Mouse (Mus musculus): Measurements from ENCODE around the gene Trem3.

Gene Trem3

GRCm38 (mm10) chr17:48264662-48265061 is 17.1 kb downstream of the Trem3 start:
- H3K27me3 ChIP-seq (ENCODE audit: insufficient read depth, low read length) = no peaks in the 10 kb centered on the region
- H3K4me1 ChIP-seq (replicated peaks; ENCODE audit: low read depth, low read length) = no peaks in the 10 kb centered on the region
- TF ChIP-seq POU5F1 (IDR thresholded peaks at IDR 0.05; ENCODE audit: borderline replicate concordance, low read length) (no peak), CTCF (conservative IDR thresholded peaks at IDR 0.05; ENCODE audit: low read length) (no peak), NANOG (IDR thresholded peaks at IDR 0.05; ENCODE audit: borderline replicate concordance, low read length) (no peak)
- H3K4me3 ChIP-seq (replicated peaks; ENCODE audit: low read length) = no peak overlapping the region
- H3K9me3 ChIP-seq (ENCODE audit: low read length) = peaks cover 4% of the 10 kb centered on the region
- no peaks in the 10 kb centered on the region for H3K36me3 ChIP-seq (ENCODE audit: insufficient read depth, low read length)

DNA sequence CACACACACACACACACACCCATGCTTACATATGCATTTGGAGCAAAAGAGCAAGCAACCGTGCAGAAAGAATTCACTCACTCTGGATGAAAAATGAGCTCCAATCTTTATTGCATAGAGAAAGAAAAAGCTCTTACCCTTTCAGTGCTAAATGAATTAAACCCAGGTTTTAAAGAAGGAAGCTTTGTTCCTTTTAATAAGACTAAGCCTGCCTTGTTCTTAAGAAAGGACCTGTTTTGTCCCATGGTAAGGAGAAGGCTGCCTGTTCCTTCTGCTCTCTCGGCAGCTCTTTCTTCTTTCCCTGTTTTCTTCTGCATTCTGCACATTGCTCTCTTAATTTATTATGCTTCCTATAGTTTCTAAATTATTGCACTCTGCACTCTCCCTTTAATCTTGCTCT is 18.6 kb downstream of the Trem3 start:
- Histone ChIP-seq H3K9me3 (ENCODE audit: low read length) (no peaks in the 10 kb centered on the region), H3K27me3 (ENCODE audit: insufficient read depth, low read length) (no peaks in the 10 kb centered on the region), H3K4me3 (replicated peaks; ENCODE audit: low read length) (no peak overlapping the region), H3K4me1 (replicated peaks; ENCODE audit: low read depth, low read length) (no peaks in the 10 kb centered on the region), H3K36me3 (ENCODE audit: insufficient read depth, low read length) (no peaks in the 10 kb centered on the region)
- no peak for TF ChIP-seq CTCF (conservative IDR thresholded peaks at IDR 0.05; ENCODE audit: low read length)

GRCm38 (mm10) chr17:48266610-48267304 is 19.2 kb downstream of the Trem3 start:
- H3K4me3 ChIP-seq (replicated peaks; ENCODE audit: low read length) = no peak overlapping the region
- H3K27me3 ChIP-seq (ENCODE audit: insufficient read depth, low read length) = no peaks in the 10 kb centered on the region
- H3K36me3 ChIP-seq (ENCODE audit: insufficient read depth, low read length) = no peaks in the 10 kb centered on the region
- no peaks in the 10 kb centered on the region for H3K9me3 ChIP-seq (ENCODE audit: low read length)
- TF ChIP-seq POU5F1 (IDR thresholded peaks at IDR 0.05; ENCODE audit: borderline replicate concordance, low read length) (no peak), NANOG (IDR thresholded peaks at IDR 0.05; ENCODE audit: borderline replicate concordance, low read length) (no peak), CTCF (conservative IDR thresholded peaks at IDR 0.05; ENCODE audit: low read length) (no peak)
- no peaks in the 10 kb centered on the region for H3K4me1 ChIP-seq (replicated peaks; ENCODE audit: low read depth, low read length)

GRCm38 (mm10) chr17:48267591-48267990 is 20.0 kb downstream of the Trem3 start:
- Histone ChIP-seq H3K27me3 (ENCODE audit: insufficient read depth, low read length) (no peaks in the 10 kb centered on the region), H3K9me3 (ENCODE audit: low read length) (no peaks in the 10 kb centered on the region), H3K4me3 (replicated peaks; ENCODE audit: low read length) (no peak overlapping the region), H3K4me1 (replicated peaks; ENCODE audit: low read depth, low read length) (peaks cover 3% of the 10 kb centered on the region), H3K36me3 (ENCODE audit: insufficient read depth, low read length) (no peaks in the 10 kb centered on the region)
- TF ChIP-seq CTCF (conservative IDR thresholded peaks at IDR 0.05; ENCODE audit: low read length) (no peak), POU5F1 (IDR thresholded peaks at IDR 0.05; ENCODE audit: borderline replicate concordance, low read length) (no peak), NANOG (IDR thresholded peaks at IDR 0.05; ENCODE audit: borderline replicate concordance, low read length) (no peak)

DNA sequence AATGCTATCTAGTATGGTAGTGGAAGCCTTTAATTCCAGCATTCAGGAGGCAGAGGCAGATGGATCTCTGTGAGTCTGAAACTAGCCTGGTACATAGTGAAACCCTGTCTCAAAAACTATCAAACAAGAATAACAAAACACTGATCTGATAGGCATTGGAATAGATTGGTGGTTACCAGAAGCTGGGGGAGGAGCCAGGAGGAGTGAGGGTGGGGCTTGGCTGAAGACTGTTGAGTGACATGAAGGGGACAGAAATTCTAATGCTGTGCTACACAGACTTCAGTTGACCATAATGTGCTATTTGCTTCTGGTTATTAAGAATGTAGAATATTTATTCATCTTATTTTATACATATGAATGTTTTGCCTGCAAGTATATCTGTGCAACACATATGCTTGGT is 20.7 kb downstream of the Trem3 start:
- H3K27me3 ChIP-seq (ENCODE audit: insufficient read depth, low read length) = no peaks in the 10 kb centered on the region
- H3K36me3 ChIP-seq (ENCODE audit: insufficient read depth, low read length) = no peaks in the 10 kb centered on the region
- no peak for TF ChIP-seq NANOG (IDR thresholded peaks at IDR 0.05; ENCODE audit: borderline replicate concordance, low read length)
- TF ChIP-seq CTCF (conservative IDR thresholded peaks at IDR 0.05; ENCODE audit: low read length) = no peak
- TF ChIP-seq POU5F1 (IDR thresholded peaks at IDR 0.05; ENCODE audit: borderline replicate concordance, low read length) = no peak
- no peak overlapping the region for H3K4me3 ChIP-seq (replicated peaks; ENCODE audit: low read length)
- H3K4me1 ChIP-seq (replicated peaks; ENCODE audit: low read depth, low read length) = peaks cover 4% of the 10 kb centered on the region
- H3K9me3 ChIP-seq (ENCODE audit: low read length) = no peaks in the 10 kb centered on the region

GRCm38 (mm10) chr17:48269833-48270232 is 22.3 kb downstream of the Trem3 start:
- peaks cover 8% of the 10 kb centered on the region for H3K4me1 ChIP-seq (replicated peaks; ENCODE audit: low read depth, low read length)
- TF ChIP-seq NANOG (IDR thresholded peaks at IDR 0.05; ENCODE audit: borderline replicate concordance, low read length) (no peak), CTCF (conservative IDR thresholded peaks at IDR 0.05; ENCODE audit: low read length) (no peak), POU5F1 (IDR thresholded peaks at IDR 0.05; ENCODE audit: borderline replicate concordance, low read length) (no peak)
- H3K36me3 ChIP-seq (ENCODE audit: insufficient read depth, low read length) = no peaks in the 10 kb centered on the region
- no peak overlapping the region for H3K4me3 ChIP-seq (replicated peaks; ENCODE audit: low read length)
- H3K9me3 ChIP-seq (ENCODE audit: low read length) = no peaks in the 10 kb centered on the region
- H3K27me3 ChIP-seq (ENCODE audit: insufficient read depth, low read length) = no peaks in the 10 kb centered on the region

DNA sequence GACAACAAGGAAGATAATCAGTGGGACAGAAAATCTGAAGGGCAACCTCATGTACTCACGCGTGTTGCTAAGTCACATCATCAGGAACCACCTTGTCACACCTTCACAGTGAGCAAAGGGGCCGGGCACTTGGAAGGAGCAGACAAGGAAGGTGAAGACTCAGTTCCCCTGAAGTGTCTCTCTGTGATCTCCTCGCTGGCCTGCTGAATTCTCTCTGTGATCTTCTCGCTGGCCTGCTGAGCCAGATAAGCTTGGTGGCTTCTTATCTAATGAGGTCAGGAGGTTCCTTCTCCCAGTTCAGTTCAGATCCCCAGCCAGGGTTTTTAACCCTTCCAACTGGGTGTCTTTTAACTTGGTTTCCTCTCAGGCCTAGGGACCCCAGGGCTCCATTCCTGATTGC is 24.6 kb downstream of the Trem3 start:
- H3K9me3 ChIP-seq (ENCODE audit: low read length) = no peaks in the 10 kb centered on the region
- H3K4me3 ChIP-seq (replicated peaks; ENCODE audit: low read length) = no peak overlapping the region
- peaks cover 16% of the 10 kb centered on the region for H3K4me1 ChIP-seq (replicated peaks; ENCODE audit: low read depth, low read length)
- H3K27me3 ChIP-seq (ENCODE audit: insufficient read depth, low read length) = no peaks in the 10 kb centered on the region
- TF ChIP-seq CTCF (conservative IDR thresholded peaks at IDR 0.05; ENCODE audit: low read length) (no peak), NANOG (IDR thresholded peaks at IDR 0.05; ENCODE audit: borderline replicate concordance, low read length) (no peak), POU5F1 (IDR thresholded peaks at IDR 0.05; ENCODE audit: borderline replicate concordance, low read length) (no peak)
- H3K36me3 ChIP-seq (ENCODE audit: insufficient read depth, low read length) = no peaks in the 10 kb centered on the region

DNA sequence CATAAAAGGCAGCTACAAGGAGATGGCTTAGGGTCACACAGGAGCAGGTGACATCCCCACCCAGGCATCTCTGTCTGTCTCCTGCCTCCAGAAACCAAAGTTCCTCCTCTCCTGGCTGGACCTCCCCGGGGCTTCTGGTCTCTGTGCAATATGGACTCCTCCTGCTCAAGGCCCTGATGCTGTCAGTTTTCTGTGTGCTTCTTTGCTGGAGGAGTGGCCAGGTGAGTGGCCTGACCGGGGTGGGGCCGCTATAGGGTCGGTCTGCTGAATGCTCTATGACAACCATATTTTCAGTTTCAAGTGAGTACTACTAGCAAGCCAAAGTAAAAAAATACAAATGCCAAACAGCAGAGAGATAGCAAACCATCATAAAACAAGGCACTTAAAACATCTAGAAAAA is 25.0 kb downstream of the Trem3 start:
- Histone ChIP-seq H3K9me3 (ENCODE audit: low read length) (no peaks in the 10 kb centered on the region), H3K27me3 (ENCODE audit: insufficient read depth, low read length) (no peaks in the 10 kb centered on the region), H3K4me1 (replicated peaks; ENCODE audit: low read depth, low read length) (peaks cover 16% of the 10 kb centered on the region), H3K36me3 (ENCODE audit: insufficient read depth, low read length) (no peaks in the 10 kb centered on the region), H3K4me3 (replicated peaks; ENCODE audit: low read length) (no peak overlapping the region)
- no peak for TF ChIP-seq NANOG (IDR thresholded peaks at IDR 0.05; ENCODE audit: borderline replicate concordance, low read length)
- TF ChIP-seq CTCF (conservative IDR thresholded peaks at IDR 0.05; ENCODE audit: low read length) = no peak
- no peak for TF ChIP-seq POU5F1 (IDR thresholded peaks at IDR 0.05; ENCODE audit: borderline replicate concordance, low read length)

- Histone ChIP-seq H3K27me3 (ENCODE audit: insufficient read depth, low read length) (no peaks in the 10 kb centered on the region), H3K36me3 (ENCODE audit: insufficient read depth, low read length) (no peaks in the 10 kb centered on the region), H3K4me3 (replicated peaks; ENCODE audit: low read length) (no peak overlapping the region), H3K4me1 (replicated peaks; ENCODE audit: low read depth, low read length) (peaks cover 16% of the 10 kb centered on the region), H3K9me3 (ENCODE audit: low read length) (no peaks in the 10 kb centered on the region)
- TF ChIP-seq POU5F1 (IDR thresholded peaks at IDR 0.05; ENCODE audit: borderline replicate concordance, low read length) (no peak), CTCF (conservative IDR thresholded peaks at IDR 0.05; ENCODE audit: low read length) (no peak), NANOG (IDR thresholded peaks at IDR 0.05; ENCODE audit: borderline replicate concordance, low read length) (no peak)
Observed at GRCm38 (mm10) chr17:48274098-48274497, 26.5 kb downstream of the Trem3 start.

Measured in E14TG2a.4 (cell line).